Mouse (Mus musculus) neural tube, embryonic 15.5 days (tissue): ENCODE measurements at regions not wholly inside any gene's neighbourhood (a gene's known extent, or its start where the extent isn't known, plus 50 kb on each side); places are given as distances from the start of the nearest gene placed in this dataset.

ENCODE experiments used
- ATAC-seq: fragments of 200-750 bp; cut with Nextera tagmentation; 2 replicates; pipeline ENCODE4 v1.8.0; 2017; ENCODE audit warnings: mild to moderate bottlenecking, moderate TSS enrichment, moderate library complexity; ENCODE audit not compliant: low FRiP score
- H3K27ac ChIP-seq: fragments of 300-500 bp; sonication (generic); replicated peaks from 2 replicates; pipeline ENCODE4 v1.5.1; 2015; ENCODE audit warnings: mild to moderate bottlenecking, inconsistent platforms
- H3K27me3 ChIP-seq: fragments of 300-500 bp; sonication (generic); replicated peaks from 2 replicates; pipeline ENCODE4 v1.6.1; 2015; ENCODE audit warnings: inconsistent platforms
- H3K36me3 ChIP-seq: fragments of 300-500 bp; sonication (generic); 2 replicates; pipeline ENCODE4 v1.6.1; 2015; ENCODE audit warnings: inconsistent platforms
- H3K4me1 ChIP-seq: fragments of 300-500 bp; sonication (generic); 2 replicates; pipeline ENCODE4 v1.6.1; 2015; ENCODE audit warnings: inconsistent platforms
- H3K4me2 ChIP-seq: fragments of 300-500 bp; sonication (generic); 2 replicates; pipeline ENCODE4 v1.6.1; 2015; ENCODE audit warnings: inconsistent platforms, mild to moderate bottlenecking, moderate library complexity
- H3K4me3 ChIP-seq: fragments of 300-500 bp; sonication (generic); replicated peaks from 2 replicates; pipeline ENCODE4 v1.5.1; 2015; ENCODE audit warnings: mild to moderate bottlenecking, inconsistent platforms
- H3K9ac ChIP-seq: fragments of 300-500 bp; sonication (generic); replicated peaks from 2 replicates; pipeline ENCODE4 v1.6.1; 2015; ENCODE audit warnings: mild to moderate bottlenecking, inconsistent platforms
- H3K9me3 ChIP-seq: fragments of 300-500 bp; sonication (generic); replicated peaks from 2 replicates; pipeline ENCODE4 v1.6.1; 2016; ENCODE audit warnings: inconsistent platforms
- WGBS: fragments of 180-500 bp; shearing (Covaris S2); methylation state at CpG from one replicate; pipeline ENCODE4 v1.1.7; 2015; ENCODE audit warnings: mixed read lengths; 5-methylcytosine and 5-hydroxymethylcytosine counted together

DNA sequence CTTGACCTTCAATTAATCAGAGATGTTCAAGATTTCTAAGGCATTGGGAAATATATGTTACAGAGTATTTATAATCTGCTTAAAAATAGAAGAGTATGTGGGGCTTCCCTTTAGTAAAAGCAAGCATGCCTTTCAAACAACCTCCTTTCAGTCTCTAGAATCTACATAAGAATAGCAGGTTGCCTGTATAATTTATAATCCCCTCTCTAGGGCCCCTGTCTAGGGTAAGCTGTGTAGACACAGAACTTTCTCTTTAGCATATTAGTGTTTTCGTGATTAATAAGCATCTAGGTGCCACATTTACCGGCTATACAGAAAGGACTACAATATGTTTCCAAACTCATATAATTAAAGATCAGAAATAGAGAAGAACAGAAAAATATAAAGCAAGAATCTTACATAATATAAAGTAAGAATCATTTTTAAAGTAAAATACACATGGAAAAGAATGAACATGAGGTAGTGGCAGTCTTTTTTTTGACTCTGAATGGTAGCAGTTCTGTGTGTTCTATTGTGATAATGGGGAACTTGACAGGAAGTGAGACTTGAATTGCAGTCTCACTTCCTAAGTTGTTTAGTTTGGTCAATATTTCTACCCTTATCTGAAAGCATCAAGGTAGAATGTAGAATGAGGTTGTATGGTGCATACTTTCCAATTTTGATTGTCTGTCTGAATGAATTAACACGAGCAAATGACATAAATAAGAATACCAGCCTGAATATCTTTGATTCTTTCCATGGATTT is 250.8 kb downstream of the Casp12 start:
- H3K4me1 ChIP-seq = no peaks in the 10 kb centered on the region
- no peaks in the 10 kb centered on the region for H3K27me3 ChIP-seq
- H3K4me2 ChIP-seq = no peak overlapping the region
- H3K36me3 ChIP-seq = no peaks in the 10 kb centered on the region
- no peak for ATAC-seq
- H3K4me3 ChIP-seq = no peak overlapping the region
- H3K9ac ChIP-seq = no peak overlapping the region
- WGBS = 32% methylated on average over 3 of the region's 3 CpGs
- no peak overlapping the region for H3K27ac ChIP-seq
- no peaks in the 10 kb centered on the region for H3K9me3 ChIP-seq

- ATAC-seq = no peak
- Histone ChIP-seq H3K9ac (no peak overlapping the region), H3K9me3 (no peaks in the 10 kb centered on the region)
Measured at GRCm38 (mm10) chr9:5604019-5604418, 258.8 kb downstream of the Casp12 start.

DNA sequence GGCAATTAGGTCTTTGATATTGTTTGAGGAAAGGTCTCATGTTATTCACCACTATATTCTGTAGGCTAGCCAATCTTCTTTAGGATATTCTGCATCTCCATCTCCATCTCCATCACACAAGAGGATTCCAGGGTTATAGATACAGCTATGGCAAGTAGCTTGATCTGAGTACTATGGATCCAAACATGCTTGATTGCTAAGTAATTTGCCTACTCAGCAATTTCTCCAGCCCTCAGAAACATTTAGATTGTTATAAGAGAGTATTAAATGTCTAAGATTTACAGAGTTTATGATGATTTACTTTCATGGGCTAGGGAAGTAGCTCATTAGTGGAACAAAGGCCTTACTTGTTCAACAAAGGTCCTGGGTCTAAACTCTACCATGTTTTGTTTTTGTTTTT is 259.8 kb downstream of the Casp12 start:
- Histone ChIP-seq H3K27me3 (no peaks in the 10 kb centered on the region), H3K27ac (no peak overlapping the region), H3K36me3 (no peaks in the 10 kb centered on the region), H3K9ac (no peak overlapping the region), H3K4me3 (no peak overlapping the region), H3K9me3 (no peaks in the 10 kb centered on the region), H3K4me1 (no peaks in the 10 kb centered on the region), H3K4me2 (no peak overlapping the region)
- no peak for ATAC-seq

More at GRCm38 (mm10) chr9:5604019-5604418, 258.8 kb downstream of the Casp12 start:
- Histone ChIP-seq H3K4me3 (no peak overlapping the region), H3K4me2 (no peak overlapping the region), H3K4me1 (no peaks in the 10 kb centered on the region), H3K27ac (no peak overlapping the region), H3K36me3 (no peaks in the 10 kb centered on the region), H3K27me3 (no peaks in the 10 kb centered on the region)
- 72% methylated on average over 1 of the region's 1 CpGs for WGBS

- 95% methylated on average over 17 of the region's 17 CpGs for WGBS
- Histone ChIP-seq H3K9me3 (no peaks in the 10 kb centered on the region), H3K4me1 (no peaks in the 10 kb centered on the region), H3K27me3 (no peaks in the 10 kb centered on the region), H3K27ac (no peak overlapping the region), H3K4me3 (no peak overlapping the region), H3K4me2 (no peak overlapping the region), H3K36me3 (no peaks in the 10 kb centered on the region), H3K9ac (no peak overlapping the region)
- ATAC-seq = no peak
Measured at GRCm38 (mm10) chr9:5616725-5617124, 271.5 kb downstream of the Casp12 start.

DNA sequence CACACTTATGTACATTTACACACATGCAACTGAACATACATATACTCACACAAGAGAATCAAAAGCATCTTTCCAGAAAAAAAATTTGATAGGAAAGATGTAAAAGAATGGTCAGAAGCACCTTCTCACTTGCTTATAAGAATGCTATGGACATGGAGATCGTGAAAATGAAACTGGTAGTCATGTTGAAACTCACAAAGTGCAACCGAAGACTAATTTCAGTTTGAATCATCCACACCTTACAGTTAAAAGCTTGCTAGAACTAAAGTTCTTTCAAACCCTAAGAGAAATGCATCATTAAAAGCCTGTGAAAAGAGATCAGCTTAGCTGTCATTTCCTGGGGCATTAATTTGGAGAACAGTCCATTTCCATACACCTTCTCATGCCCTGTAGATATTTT is 278.2 kb downstream of the Casp12 start:
- H3K36me3 ChIP-seq = no peaks in the 10 kb centered on the region
- H3K4me3 ChIP-seq = no peak overlapping the region
- 87% methylated on average over 2 of the region's 2 CpGs for WGBS
- no peaks in the 10 kb centered on the region for H3K4me1 ChIP-seq
- no peak overlapping the region for H3K27ac ChIP-seq
- no peaks in the 10 kb centered on the region for H3K9me3 ChIP-seq
- no peak overlapping the region for H3K9ac ChIP-seq
- H3K4me2 ChIP-seq = no peak overlapping the region
- ATAC-seq = no peak
- no peaks in the 10 kb centered on the region for H3K27me3 ChIP-seq

DNA sequence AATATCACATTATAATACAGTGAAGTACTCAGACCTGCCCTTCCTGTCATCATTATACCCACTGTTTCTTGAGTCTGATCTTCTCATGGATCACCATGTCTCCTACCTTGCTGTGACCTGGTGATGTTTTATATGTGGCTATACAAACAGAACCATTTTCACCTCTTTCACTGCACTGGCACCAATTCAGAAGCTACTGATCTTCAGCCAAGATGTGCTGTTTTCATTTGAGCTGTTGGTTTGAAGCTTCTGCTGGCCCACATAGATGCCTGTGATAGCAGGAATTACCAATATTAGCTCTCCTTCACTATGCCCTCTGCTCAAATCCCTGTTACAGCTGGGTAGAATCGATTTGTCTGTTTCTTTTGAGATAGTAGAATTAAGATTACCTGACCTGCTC is 282.3 kb downstream of the Casp12 start:
- ATAC-seq = no peak
- H3K9me3 ChIP-seq = no peaks in the 10 kb centered on the region
- H3K27ac ChIP-seq = no peak overlapping the region
- H3K4me1 ChIP-seq = no peaks in the 10 kb centered on the region
- 83% methylated on average over 1 of the region's 1 CpGs for WGBS
- H3K4me3 ChIP-seq = no peak overlapping the region
- no peak overlapping the region for H3K9ac ChIP-seq
- H3K36me3 ChIP-seq = no peaks in the 10 kb centered on the region
- no peaks in the 10 kb centered on the region for H3K27me3 ChIP-seq
- H3K4me2 ChIP-seq = no peak overlapping the region

DNA sequence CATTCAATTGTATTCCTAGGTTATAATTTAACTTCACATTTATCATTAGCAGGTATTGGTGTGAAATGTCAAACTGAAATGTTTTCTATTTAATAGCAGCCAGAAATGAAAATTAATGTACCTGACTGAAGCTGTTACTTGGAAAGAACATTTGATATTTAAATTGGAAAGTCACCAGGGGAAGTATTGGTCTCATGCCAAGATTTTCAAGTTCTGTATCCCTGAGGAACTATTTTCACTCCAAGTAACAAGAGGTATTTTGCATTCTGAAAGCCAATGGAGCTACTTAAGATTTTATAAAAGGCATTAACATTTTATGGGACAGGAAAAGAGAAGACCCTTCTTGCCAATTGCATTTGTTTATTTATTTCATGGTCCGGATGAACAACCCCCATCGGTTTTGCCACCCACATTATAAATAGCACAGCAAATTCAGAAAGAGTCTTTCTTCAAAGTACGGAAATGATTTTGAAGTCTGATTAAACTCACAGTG is 289.3 kb downstream of the Casp12 start:
- Histone ChIP-seq H3K4me1 (no peaks in the 10 kb centered on the region), H3K9ac (no peak overlapping the region), H3K4me2 (no peak overlapping the region), H3K9me3 (no peaks in the 10 kb centered on the region), H3K4me3 (no peak overlapping the region), H3K27ac (no peak overlapping the region), H3K36me3 (no peaks in the 10 kb centered on the region), H3K27me3 (no peaks in the 10 kb centered on the region)
- peak; percentile 11; the same call in 1 of the 2 replicates for ATAC-seq
- 18% methylated on average over 3 of the region's 3 CpGs for WGBS

GRCm38 (mm10) chr9:5634969-5635368 is 289.7 kb downstream of the Casp12 start:
- Histone ChIP-seq H3K9me3 (no peaks in the 10 kb centered on the region), H3K4me2 (no peak overlapping the region), H3K9ac (no peak overlapping the region), H3K4me1 (no peaks in the 10 kb centered on the region), H3K27ac (no peak overlapping the region), H3K27me3 (no peaks in the 10 kb centered on the region), H3K4me3 (no peak overlapping the region), H3K36me3 (no peaks in the 10 kb centered on the region)
- 32% methylated on average over 1 of the region's 1 CpGs for WGBS
- ATAC-seq = peak; percentile 68; the same call in 1 of the 2 replicates

DNA sequence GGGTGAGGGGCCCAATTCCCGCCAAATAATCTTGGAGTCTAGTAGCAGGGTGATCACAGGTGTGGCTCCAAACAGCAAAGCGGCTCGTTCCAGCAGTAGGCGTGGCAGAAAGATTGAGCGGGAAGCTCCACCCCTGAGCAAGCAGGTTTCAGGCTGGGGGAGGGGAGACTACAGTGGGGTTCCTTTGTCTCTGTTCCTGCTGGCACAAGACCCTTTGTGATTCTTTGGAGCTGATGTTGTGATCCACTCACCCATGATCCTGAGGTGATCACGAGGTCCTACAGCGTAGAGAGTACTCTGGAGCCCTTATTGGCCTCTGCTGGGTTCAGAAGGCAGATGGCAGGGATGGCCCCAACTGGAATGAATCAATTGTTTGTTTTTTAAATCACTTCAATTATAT is 318.7 kb downstream of the Casp12 start:
- no peaks in the 10 kb centered on the region for H3K36me3 ChIP-seq
- WGBS = 89% methylated on average over 7 of the region's 7 CpGs
- no peak overlapping the region for H3K4me2 ChIP-seq
- H3K9ac ChIP-seq = no peak overlapping the region
- H3K27me3 ChIP-seq = no peaks in the 10 kb centered on the region
- no peak overlapping the region for H3K4me3 ChIP-seq
- ATAC-seq = no peak
- no peaks in the 10 kb centered on the region for H3K9me3 ChIP-seq
- H3K27ac ChIP-seq = no peak overlapping the region
- no peaks in the 10 kb centered on the region for H3K4me1 ChIP-seq

GRCm38 (mm10) chr9:5673551-5673950 is 328.3 kb downstream of the Casp12 start:
- no peak overlapping the region for H3K27ac ChIP-seq
- H3K36me3 ChIP-seq = no peaks in the 10 kb centered on the region
- H3K9ac ChIP-seq = no peak overlapping the region
- H3K4me1 ChIP-seq = no peaks in the 10 kb centered on the region
- H3K4me2 ChIP-seq = no peak overlapping the region
- no peak overlapping the region for H3K4me3 ChIP-seq
- ATAC-seq = no peak
- H3K9me3 ChIP-seq = no peaks in the 10 kb centered on the region
- H3K27me3 ChIP-seq = no peaks in the 10 kb centered on the region
- 91% methylated on average over 4 of the region's 4 CpGs for WGBS

GRCm38 (mm10) chr9:5708482-5708881 is 363.3 kb downstream of the Casp12 start:
- H3K9ac ChIP-seq = no peak overlapping the region
- H3K36me3 ChIP-seq = no peaks in the 10 kb centered on the region
- no peak overlapping the region for H3K4me2 ChIP-seq
- 73% methylated on average over 3 of the region's 3 CpGs for WGBS
- no peak for ATAC-seq
- H3K4me1 ChIP-seq = no peaks in the 10 kb centered on the region
- no peak overlapping the region for H3K27ac ChIP-seq
- no peaks in the 10 kb centered on the region for H3K9me3 ChIP-seq
- H3K4me3 ChIP-seq = no peak overlapping the region
- H3K27me3 ChIP-seq = no peaks in the 10 kb centered on the region

DNA sequence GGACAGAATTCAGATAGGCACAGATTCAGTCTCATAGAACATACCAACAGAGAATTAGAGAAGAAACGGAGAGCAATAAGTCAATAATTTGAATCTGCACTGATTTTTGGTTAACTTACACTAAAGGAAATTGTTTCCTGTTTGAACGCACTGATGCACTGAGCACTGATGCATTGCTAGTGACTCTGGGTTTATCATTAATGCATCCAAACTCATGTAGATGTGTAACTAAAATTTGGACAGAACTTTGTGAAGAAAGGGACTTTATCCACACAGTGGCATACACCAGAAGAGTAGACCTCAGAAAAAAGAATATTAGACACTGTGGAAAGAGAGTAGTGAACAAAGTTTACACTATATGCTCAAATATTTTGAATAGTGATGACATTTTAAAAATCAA is 364.2 kb downstream of the Casp12 start:
- Histone ChIP-seq H3K9me3 (no peaks in the 10 kb centered on the region), H3K27me3 (no peaks in the 10 kb centered on the region), H3K9ac (no peak overlapping the region), H3K4me1 (no peaks in the 10 kb centered on the region), H3K4me2 (no peak overlapping the region), H3K4me3 (no peak overlapping the region), H3K36me3 (no peaks in the 10 kb centered on the region), H3K27ac (no peak overlapping the region)
- no peak for ATAC-seq
- 72% methylated on average over 2 of the region's 2 CpGs for WGBS
